Mouse (Mus musculus): ENCODE data around the gene Sympk. TPM values are rescaled to one million over a fixed set of nuclear protein-coding genes. Genes with fewer than 3 reads are reported as not detected.

Sympk gene
- total RNA-seq, 2 experiments from 2014 or later, result 58.3 to 60.9 TPM

- intact Hi-C loops (cut with DNase I), result no loop called here
- DNase-seq, result peak in 1 of 2 experiments; percentile 42
Measured at GRCm38 (mm10) chr7:19077761-19078160, 53.6 kb downstream of the Sympk start.

GRCm38 (mm10) chr7:19078732-19079131, 54.6 kb downstream of the Sympk start:
- DNase-seq, result no peak
- intact Hi-C loops (cut with DNase I), result no loop called here

- DNase-seq, result no peak
- intact Hi-C loops (cut with DNase I), result no loop called here
Measured at GRCm38 (mm10) chr7:19080451-19080950, 56.3 kb downstream of the Sympk start.

- intact Hi-C loops (cut with DNase I), result no loop called here
- no peak for DNase-seq
Measured at GRCm38 (mm10) chr7:19082171-19082570, 58.0 kb downstream of the Sympk start.

GRCm38 (mm10) chr7:19083096-19083495, 58.9 kb downstream of the Sympk start:
- intact Hi-C loops (cut with DNase I), result no loop called here
- peak; percentile 87 to 92 for DNase-seq

GRCm38 (mm10) chr7:19083701-19084100, 59.5 kb downstream of the Sympk start, which contains the start of gene Dmpk:
Dmpk (plus strand) TSS chr7:19083849.
- intact Hi-C loops (cut with DNase I), result no loop called here
- peak; percentile 72 to 73 for DNase-seq

GRCm38 (mm10) chr7:19084277-19084771, 60.1 kb downstream of the Sympk start:
- peak in 1 of 2 experiments; percentile 55 for DNase-seq
- intact Hi-C loops (cut with DNase I), result no loop called here

GRCm38 (mm10) chr7:19084921-19085473, 60.8 kb downstream of the Sympk start:
- no peak for DNase-seq
- intact Hi-C loops (cut with DNase I), result no loop called here

GRCm38 (mm10) chr7:19085495-19085894, 61.3 kb downstream of the Sympk start:
- DNase-seq, result no peak
- intact Hi-C loops (cut with DNase I), result no loop called here

- peak; percentile 53 to 64 for DNase-seq
- intact Hi-C loops (cut with DNase I), result no loop called here
Measured at GRCm38 (mm10) chr7:19086042-19086441, 61.9 kb downstream of the Sympk start.

- DNase-seq, result no peak
- intact Hi-C loops (cut with DNase I), result no loop called here
Measured at GRCm38 (mm10) chr7:19086760-19087159, 62.6 kb downstream of the Sympk start.

- intact Hi-C loops (cut with DNase I), result no loop called here
- DNase-seq, result peak; percentile 73 to 84
Measured at GRCm38 (mm10) chr7:19088813-19089212, 64.6 kb downstream of the Sympk start.

GRCm38 (mm10) chr7:19091913-19092312, 67.7 kb downstream of the Sympk start:
- intact Hi-C loops (cut with DNase I), result no loop called here

GRCm38 (mm10) chr7:19092381-19093173, 68.4 kb downstream of the Sympk start:
- intact Hi-C loops (cut with DNase I), result loop anchor here (1.0 kb wide), 1 partner anchor 23 kb away; no protein-coding TSS in a partner anchor
- DNase-seq, result peak; percentile 75 to 81

More at GRCm38 (mm10) chr7:19091913-19092312, 67.7 kb downstream of the Sympk start:
- DNase-seq, result no peak

GRCm38 (mm10) chr7:19093174-19093521, 69.0 kb downstream of the Sympk start:
- peak; percentile 91 to 92 for DNase-seq
- intact Hi-C loops (cut with DNase I), result loop anchor here (1.0 kb wide), 1 partner anchor 24 kb away; no protein-coding TSS in a partner anchor

GRCm38 (mm10) chr7:19093537-19094385, 69.6 kb downstream of the Sympk start:
- intact Hi-C loops (cut with DNase I), result loop anchor here (1.0 kb wide), 1 partner anchor 24 kb away; no protein-coding TSS in a partner anchor
- peak; percentile 98 for DNase-seq

- peak in 1 of 2 experiments; percentile 73 for DNase-seq
- intact Hi-C loops (cut with DNase I), result no loop called here
Measured at GRCm38 (mm10) chr7:19094471-19094825, 70.3 kb downstream of the Sympk start, which contains the start of gene Six5. Six5 (plus strand) TSS chr7:19094594.

GRCm38 (mm10) chr7:19094826-19095750, 70.9 kb downstream of the Sympk start:
- DNase-seq, result peak; percentile 73 to 75
- intact Hi-C loops (cut with DNase I), result no loop called here

- intact Hi-C loops (cut with DNase I), result no loop called here
- peak; percentile 80 for DNase-seq
Measured at GRCm38 (mm10) chr7:19095751-19096110, 71.6 kb downstream of the Sympk start.

Measured in heart, postnatal 10 days (tissue).